Mouse (Mus musculus): ENCODE results near the gene Sytl3. TPM values are rescaled to one million over a fixed set of nuclear protein-coding genes. Genes with fewer than 3 reads are reported as not detected.

Gene Sytl3
- total RNA-seq, 2 experiments from 2014 or later: 0.32 to 0.70 TPM

DNA sequence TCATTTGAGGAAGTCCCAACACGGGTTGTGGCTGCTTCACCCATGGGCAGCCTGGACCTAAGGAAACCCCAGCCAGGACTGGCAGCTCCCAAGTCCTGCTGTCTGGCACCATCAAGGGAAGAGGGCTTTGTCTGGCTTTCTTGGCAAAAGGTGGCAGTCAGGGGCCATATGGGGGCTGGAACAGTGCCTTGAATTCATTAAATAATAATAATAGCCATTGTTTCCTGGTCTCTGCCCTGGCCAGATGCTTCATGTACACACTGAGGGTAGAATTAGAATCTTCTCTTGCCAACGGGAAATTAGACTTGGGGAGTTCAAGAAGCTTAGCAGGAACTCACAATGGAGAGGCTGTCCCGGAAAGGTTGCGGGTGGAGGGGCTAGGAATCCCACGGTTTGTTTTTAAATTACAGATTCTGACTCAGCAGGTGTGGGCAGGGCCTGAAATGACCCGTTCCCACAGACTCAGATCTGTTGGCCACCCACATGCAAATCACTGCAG, 70.4 kb downstream of the Sytl3 start:
- intact Hi-C loops (cut with DNase I): no loop called here
- DNase-seq (ENCODE audit: low spot score in 2 of 2): no peak

DNA sequence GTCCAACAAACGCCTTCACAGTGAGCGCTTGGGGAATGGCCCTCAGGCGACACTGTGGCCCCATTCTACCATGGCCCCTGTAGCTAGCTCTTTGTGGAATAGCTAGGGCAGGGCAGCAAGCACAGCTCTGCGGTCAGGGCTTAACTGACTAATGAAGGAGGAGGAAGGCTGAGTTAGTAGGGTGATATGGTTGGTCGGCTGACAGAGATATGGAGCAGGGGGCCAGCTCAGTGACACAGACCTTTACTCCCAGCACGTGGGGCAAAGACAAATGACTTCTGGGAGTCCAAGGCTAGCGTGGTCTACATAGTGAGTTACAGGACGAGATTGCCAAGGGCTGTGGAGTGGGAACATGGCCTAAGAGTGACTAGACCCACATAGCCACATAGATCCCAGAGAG, 72.2 kb downstream of the Sytl3 start:
- no peak for DNase-seq (ENCODE audit: low spot score in 2 of 2)
- intact Hi-C loops (cut with DNase I): no loop called here

DNA sequence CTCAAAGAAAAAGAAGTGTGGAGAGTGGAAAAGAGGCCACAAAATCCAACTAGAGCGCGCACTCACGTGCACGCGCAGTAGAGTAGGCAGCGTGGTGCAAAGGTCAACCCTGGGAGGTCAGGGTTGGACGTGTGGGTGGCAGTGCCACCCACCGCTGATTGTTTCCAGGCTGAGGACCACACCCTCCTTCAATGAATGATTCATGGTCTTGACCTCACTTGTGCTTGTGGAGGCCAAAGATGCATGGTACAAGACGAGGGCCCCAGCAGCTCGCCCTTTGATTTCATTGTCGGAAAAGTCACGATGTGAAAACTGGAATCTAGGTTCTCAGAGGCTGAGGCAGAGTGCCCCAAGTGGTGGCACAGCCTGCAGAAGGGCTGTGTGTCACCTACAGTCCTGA, 72.7 kb downstream of the Sytl3 start:
- intact Hi-C loops (cut with DNase I): no loop called here
- DNase-seq (ENCODE audit: low spot score in 2 of 2): no peak

DNA sequence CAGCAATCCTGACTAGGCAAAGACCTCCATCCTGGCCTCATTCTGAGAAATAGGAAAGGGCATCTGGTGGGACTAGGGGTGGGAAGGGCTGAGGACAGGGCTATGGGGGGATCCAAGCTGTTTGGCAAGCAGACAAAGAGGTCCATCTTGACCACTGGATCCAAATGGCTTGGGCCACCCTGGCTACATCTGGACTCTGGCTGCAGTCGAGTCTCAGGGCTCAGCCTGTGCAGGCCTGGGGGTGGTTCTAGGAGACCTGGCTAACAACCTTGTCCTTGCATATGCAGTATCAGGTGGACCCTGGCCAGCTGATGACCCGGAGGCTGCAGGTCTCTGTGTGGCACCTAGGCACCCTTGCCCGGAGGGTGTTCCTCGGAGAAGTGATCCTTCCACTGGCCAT, 73.8 kb downstream of the Sytl3 start:
- intact Hi-C loops (cut with DNase I): no loop called here
- DNase-seq (ENCODE audit: low spot score in 2 of 2): no peak

DNA sequence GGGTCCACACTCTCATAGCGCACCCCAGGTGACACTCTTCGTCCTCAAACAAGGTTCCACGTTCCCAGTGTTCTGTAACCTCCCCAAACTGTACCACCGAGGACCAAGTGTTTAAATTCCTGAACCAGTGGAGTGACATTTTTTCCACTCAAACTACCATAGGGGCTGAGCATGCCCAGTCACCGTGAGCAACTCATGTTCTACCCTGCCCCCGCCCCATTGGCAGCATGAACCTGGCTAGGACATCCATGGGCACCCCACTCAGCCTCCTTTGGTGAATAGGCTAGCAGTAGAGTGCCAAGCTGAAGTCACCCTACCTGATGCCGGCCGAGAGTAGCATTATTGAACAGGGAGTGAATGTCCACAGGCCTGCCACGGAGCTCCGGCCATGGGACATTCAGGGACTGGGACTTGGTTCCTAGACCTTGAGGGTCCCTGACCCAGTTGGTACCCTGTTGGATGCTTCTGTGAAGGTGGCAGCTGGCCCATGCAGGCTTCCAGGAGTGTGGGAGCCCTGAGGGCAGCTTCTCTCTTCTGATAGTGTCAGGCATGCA, 74.5 kb downstream of the Sytl3 start:
- intact Hi-C loops (cut with DNase I): no loop called here

DNA sequence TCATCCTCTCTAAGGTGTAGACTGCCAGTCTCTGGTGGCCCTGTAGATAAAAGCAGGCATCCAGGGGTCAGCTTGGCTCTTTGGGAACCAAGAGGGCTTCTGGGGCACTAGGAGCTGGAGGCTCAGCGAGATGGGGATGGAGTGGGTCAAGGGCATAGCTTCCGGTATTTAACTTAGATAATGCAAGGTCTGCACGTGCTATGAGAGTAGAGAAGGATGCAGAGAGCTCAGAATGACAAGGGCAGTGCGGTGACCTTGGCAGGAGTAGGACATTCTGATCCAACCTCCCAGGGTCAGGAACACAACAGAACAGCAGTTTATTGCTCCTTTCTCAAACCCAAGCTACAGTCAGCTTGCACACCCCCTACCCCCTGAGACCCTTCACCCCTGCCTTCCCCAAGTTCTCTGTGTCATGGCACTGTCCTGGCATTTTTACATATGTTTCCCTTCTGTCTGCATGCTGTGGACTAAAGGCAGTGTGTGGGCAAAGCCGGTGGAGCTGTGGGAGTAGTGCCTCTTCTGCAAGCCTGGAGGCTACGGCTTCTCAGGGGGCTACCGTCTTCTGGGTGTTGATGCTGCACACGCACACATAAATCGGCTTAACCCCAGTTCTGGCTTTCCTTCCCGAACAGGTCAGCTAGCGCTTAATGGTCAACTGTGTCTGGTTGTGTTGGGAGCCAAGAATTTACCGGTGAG, 76.0 kb downstream of the Sytl3 start:
- intact Hi-C loops (cut with DNase I): no loop called here

More for the DNA sequence above, 74.5 kb downstream of the Sytl3 start:
- DNase-seq (ENCODE audit: low spot score in 2 of 2): no peak

DNA sequence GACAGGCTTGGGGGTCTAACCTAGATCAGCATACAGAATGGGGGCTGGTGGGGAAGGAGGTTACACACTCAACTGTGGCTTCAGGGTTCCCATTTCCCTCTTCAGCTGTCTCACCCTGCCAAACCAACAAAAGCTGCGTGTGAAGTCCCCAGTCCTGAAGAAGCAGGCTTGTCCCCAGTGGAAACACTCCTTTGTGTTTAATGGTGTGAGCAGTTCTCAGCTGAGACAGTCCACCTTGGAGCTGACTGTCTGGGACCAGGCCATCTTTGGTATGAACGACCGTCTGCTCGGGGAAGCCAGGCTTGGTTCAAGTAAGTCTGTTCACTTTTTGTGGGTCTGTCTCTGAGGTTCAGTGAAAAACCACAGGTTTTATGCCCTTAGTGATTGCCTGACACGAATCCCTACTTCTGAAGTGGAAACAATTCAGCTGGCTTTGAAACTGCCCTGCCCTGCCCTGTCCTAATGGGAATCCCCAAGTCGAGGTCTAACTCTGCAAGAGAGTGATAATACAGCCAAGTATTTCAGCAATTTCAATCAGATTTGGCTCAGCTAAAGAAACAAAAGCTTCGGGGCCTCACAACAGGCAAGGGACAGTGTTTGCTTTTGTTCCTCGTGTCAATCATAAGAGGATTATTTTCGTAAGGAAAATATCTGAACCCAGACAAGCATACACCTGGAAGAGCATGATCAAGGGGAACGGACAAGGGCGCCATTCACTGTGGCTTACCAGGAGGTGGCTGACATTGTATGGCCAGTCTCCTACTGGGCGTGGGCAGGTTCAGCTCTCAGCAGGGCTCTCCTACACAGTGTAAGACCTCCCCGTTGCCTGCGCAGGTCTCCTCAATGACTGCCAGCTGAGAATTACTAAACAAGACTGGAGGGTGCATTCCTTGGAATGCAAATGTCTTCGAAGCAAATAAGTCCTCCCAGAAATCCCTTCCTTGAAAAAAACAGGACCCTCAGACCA, 77.7 kb downstream of the Sytl3 start:
- intact Hi-C loops (cut with DNase I): no loop called here
- DNase-seq (ENCODE audit: low spot score in 2 of 2): no peak

More for the DNA sequence above, 76.0 kb downstream of the Sytl3 start:
- no peak for DNase-seq (ENCODE audit: low spot score in 2 of 2)

DNA sequence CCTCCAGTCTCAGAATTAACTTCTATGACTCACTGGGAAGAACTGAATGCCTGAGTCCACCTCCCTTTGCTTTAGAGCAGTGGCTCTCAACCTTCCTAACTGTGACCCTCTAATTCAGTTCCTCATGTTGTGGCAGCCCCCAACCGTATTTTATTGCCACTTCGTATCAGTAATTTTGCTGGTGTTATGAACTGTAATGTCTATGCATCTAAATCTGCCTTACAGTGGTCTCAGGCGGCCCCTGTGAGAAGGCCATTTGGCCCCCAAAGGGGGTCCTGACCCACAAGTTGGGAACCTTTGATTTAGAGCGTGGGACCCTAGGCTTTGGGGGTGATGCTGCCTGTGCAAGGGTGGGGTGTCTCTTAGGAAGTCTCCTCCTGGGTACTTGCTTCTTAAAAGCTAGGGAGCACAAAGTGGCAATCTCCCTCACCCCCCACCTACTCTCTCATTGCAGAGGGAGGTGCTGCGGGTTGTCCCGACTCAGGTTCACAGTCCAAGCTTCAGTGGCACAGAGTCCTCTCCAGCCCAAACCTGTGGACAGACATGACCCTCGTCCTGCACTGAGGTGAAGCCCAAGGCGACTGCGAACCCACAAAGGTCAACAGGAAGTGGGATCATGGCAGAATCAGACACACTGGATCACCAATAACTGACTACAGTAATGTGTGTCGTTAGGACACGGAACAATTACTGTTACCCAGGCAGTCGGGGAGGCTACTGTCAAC, 78.5 kb downstream of the Sytl3 start:
- intact Hi-C loops (cut with DNase I): no loop called here
- DNase-seq (ENCODE audit: low spot score in 2 of 2): no peak

DNA sequence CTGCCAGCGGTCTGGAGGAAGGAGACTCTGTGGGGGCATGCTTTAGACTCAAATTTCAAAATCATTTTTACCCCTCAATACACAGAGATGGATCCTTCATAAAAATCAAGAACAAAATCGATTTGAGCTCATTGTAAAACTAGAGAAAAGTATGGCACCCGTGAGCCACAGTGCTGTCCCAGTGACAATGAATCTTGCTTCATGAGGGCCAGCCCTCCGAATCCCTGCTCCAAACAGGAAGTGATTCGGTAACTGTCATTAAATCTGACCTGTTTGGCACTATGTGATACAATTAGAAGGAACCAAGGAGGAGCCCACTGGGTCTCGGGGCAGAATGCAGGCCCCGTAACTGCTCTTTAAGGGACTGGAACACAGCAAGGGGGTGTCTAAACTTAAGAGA, 79.9 kb downstream of the Sytl3 start:
- no peak for DNase-seq (ENCODE audit: low spot score in 2 of 2)
- intact Hi-C loops (cut with DNase I): no loop called here

DNA sequence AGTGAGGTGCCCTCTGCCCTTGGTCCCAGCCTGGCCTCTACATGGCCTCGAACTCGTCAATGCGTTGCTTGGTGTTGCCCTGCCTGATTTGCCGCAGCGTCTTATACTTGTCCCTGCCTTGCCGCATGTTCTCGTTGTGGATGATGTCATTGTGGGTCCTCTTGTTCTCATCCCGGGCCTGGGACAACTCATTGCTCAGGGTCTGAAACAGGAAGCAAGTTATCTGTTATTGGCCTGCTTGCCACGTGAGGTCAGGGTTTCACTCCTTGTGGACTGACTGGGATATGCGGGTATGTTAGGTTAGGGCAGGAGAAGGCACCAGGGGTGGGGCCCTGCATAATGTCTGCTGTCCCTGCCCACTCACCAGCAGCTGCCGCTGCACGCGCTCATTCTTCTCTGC, 80.4 kb downstream of the Sytl3 start:
- intact Hi-C loops (cut with DNase I): no loop called here
- DNase-seq (ENCODE audit: low spot score in 2 of 2): no peak

DNA sequence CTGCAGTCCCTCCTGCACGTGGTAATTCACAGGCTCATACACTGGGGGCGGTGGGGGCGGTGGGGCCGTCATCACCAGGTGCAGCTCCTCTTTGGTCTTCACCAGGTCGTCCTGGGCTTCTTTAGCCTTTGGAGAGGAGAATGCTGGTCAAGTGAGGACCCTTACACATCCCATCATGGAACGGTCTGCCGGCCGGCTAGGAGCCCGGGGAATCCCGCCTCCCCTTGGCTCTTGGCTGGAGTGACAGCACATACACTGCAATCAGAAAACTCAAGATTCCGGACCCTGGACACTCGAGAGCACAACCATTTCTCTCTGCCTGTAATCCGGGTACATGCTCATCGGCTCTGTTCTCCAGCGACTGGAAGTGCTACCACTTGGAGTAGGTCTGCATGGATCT, 80.9 kb downstream of the Sytl3 start:
- intact Hi-C loops (cut with DNase I): no loop called here
- DNase-seq (ENCODE audit: low spot score in 2 of 2): no peak

DNA sequence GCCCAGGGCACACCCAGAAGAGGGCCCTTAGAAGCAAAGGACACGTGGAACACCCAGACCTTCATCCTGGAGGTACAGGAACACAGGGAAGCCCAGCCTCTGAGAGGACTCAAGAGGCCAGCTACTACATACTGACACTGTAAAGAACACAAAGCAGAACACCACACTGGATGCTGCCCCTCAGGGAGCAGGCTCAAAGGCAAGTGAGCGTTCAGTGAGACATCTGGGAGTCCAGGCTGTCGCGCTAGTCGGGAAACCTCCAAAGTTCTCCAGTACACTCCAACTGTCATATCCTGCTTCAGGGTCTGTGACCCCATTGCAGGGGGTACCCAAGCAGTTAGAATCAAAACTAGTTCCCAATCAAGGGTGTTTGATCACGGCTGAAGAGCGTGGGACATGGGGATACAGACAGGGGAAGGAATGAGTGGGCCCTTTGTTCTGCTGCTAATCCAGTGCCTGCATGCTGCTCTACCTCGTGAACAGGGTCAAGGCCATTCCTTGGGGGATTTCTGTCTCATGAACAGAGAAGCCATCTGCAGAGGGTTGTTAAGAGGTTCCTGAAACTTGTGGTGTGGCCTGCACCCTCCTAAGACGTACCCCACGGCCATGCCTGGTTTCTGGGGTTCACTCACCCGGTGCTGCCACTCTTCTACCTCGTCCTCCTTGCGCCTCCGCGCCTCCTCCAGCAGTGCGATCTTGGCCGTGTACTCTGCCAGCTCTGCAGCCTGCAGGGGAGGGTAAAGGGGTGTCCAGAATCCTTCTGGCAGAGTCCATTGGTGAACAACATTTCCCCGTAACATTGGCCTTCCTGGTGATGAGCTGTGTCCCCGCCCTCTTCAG, 81.7 kb downstream of the Sytl3 start:
- intact Hi-C loops (cut with DNase I): no loop called here
- no peak for DNase-seq (ENCODE audit: low spot score in 2 of 2)

DNA sequence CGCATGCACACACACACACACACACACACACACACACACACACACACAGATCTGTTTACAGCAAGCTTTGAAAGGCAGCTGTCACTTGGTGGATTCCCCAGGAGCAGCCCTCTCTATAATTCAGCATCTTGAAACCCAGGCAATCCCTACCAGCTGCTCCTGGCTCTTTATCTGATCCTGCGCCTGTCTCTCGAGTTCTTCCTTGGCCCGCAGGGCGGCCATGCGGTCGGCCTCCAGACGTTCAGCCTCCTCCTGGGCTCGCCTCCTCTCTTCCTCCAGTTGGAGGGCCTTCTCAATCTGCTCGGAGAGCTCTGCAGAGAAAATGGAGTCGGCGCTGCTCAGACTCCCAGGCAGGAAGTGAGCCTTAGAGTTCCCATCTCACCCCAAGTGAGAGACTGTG, 82.4 kb downstream of the Sytl3 start:
- intact Hi-C loops (cut with DNase I): no loop called here
- no peak for DNase-seq (ENCODE audit: low spot score in 2 of 2)

DNA sequence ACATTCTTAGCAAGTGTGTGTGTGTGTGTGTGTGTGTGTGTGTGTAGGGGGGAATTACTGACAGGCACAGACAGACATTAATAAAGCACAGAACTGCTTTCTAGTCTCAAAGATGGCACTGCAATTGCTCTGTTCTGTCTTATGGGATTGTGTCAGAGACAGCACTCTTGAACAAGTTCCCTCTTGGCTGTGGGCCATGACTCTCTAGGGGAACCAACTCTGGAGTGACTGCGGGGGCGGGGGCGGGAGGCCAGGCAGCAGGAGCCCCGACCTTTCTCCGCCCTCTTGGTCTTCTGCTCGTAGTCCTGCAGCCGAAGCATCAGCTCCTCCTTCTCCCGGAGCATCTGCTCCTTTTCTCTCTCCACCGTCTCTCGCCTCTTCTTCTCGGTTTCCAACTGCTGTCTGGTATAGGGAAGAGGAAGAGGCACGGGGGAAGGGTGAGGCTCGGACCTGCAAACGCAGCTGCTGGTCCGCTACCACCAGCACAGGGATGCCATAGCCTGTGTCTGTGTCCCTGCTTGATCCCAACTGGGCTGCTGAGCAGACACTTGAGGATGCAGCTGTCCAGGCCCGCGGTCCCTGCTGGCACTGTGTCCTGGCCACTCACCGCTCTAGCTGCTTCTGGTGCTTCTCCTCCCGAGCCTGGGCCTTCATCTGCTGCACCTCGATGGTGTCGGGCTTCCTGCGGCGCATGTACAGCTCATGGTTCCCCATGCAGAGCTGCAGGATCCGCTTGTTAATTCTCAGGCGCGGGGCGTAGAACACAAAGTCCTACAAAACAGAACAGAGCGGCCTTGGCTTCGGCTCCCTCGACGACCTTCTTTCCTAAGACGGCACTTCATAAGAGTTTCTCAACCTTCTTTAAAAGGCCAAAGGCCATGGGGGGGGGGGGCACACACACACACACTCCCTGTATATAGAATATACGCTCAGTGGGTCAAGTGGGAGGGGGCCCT, 83.5 kb downstream of the Sytl3 start:
- DNase-seq (ENCODE audit: low spot score in 2 of 2): peak; percentile 36 to 39

DNA sequence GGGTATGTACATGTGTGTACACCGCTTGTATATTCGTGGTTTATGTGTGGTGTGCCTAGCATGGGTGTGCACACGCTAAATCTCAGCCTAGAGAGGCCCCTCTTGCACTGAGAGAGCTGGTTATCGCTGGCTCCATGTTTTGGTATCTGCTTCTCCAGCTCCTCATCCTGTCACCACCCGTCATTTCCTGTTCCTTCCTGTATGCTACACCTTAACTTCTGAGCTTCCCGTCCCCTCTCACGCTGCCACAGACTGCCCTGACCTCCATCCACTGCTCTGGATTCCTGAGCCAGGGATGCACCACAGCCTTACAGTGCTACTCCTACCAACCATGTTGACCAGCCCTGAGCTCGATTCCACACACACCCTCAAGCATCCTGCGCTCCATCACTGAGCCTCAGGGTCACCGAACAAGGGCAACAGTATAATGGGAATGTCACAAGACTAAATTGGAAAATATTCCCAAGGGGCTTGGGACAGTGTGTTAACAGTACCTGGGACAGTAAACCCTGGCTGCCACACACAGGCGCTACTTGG, 84.2 kb downstream of the Sytl3 start:
- intact Hi-C loops (cut with DNase I): no loop called here
- no peak for DNase-seq (ENCODE audit: low spot score in 2 of 2)

More for the DNA sequence above, 83.5 kb downstream of the Sytl3 start:
- intact Hi-C loops (cut with DNase I): no loop called here

DNA sequence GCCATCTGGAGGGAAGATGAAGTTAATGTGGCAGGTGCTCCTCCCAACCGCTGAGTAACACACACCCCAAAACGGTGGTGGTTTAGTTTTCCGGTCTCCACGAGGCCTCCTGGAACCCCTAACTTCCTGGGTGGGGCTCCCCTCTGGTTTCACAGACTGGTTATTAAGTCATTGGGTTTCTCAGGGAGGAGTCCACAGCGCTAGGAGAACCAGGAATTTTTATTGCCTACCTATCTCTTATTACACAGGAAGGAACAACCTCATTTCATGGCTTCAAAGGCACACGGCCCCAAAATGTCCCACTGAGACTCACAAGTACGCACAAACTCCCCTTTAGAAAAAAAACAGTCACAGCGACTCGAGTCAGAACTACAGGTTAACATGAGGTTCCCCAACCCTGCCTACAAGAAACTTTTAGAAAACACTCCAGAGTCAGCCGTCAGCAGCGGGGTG, 84.9 kb downstream of the Sytl3 start:
- no peak for DNase-seq (ENCODE audit: low spot score in 2 of 2)
- intact Hi-C loops (cut with DNase I): no loop called here

DNA sequence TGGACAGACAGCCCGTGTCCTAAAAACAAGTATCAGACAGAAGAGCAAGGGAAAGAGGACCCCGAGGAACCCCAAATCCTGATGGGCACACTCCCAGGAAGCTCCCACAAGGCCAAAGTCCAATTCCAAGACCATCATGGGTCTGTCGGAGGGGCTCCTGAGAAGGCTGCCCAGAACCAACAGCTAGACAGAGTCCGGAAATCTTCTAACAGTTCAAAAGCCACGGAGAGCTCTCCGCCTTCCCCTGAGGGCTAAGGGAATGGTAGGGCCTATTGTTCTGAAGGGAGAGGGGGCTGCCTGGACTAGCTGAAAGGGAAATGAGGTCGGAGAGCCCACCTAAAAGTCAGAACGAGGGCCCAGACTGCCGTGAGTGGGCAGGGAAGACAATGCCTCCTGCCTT, 85.5 kb downstream of the Sytl3 start:
- intact Hi-C loops (cut with DNase I): no loop called here
- no peak for DNase-seq (ENCODE audit: low spot score in 2 of 2)
